Mouse (Mus musculus) myocyte (in vitro differentiated cells): ENCODE results near the gene Dmap1. TPM values are rescaled to one million over a fixed set of nuclear protein-coding genes. Genes with fewer than 3 reads are reported as not detected.
A peak's percentile ranks its signal among the peaks of the same experiment; 100 is the strongest.

Experiments used
- H3K27me3 ChIP-seq: one replicate; pipeline ENCODE4 v1.6.1; 2011; ENCODE audit not compliant: control insufficient read depth, insufficient read depth, insufficient read length
- H3K36me3 ChIP-seq: one replicate; pipeline ENCODE4 v1.6.1; 2011; ENCODE audit not compliant: control insufficient read depth, insufficient read depth
- H3K4me2 ChIP-seq: one replicate; pipeline ENCODE4 v1.6.1; 2011; ENCODE audit warnings: low read depth, control low read depth
- H3K4me3 ChIP-seq: one replicate; pipeline ENCODE4 v1.5.1; 2011; ENCODE audit warnings: mild to moderate bottlenecking, control low read depth, moderate library complexity
- H3K79me2 ChIP-seq: one replicate; pipeline ENCODE4 v1.6.1; 2011; ENCODE audit not compliant: control insufficient read depth, insufficient read depth
- H3ac ChIP-seq: one replicate; pipeline ENCODE4 v1.6.1; 2011; ENCODE audit not compliant: control insufficient read depth, insufficient read length
- CEBPB ChIP-seq: IDR thresholded peaks from 2 replicates; pipeline ENCODE4 v1.6.1; 2011; ENCODE audit warnings: mild to moderate bottlenecking, moderate library complexity; ENCODE audit not compliant: poor library complexity, insufficient read depth, severe bottlenecking
- E2F4 ChIP-seq: IDR thresholded peaks from one replicate; pipeline ENCODE4 v1.6.1; 2011; ENCODE audit warnings: mild to moderate bottlenecking, control low read depth, moderate library complexity; ENCODE audit not compliant: insufficient read depth
- MAX ChIP-seq: IDR thresholded peaks from one replicate; pipeline ENCODE4 v1.6.1; 2011; ENCODE audit warnings: low read depth, mild to moderate bottlenecking, control low read depth
- MYOD1 ChIP-seq, 3 experiments: IDR thresholded peaks; one replicate each; pipeline ENCODE4 v1.6.1; 2011; ENCODE audit warnings: control low read depth in 2 of 3, low read depth in 2 of 3, mild to moderate bottlenecking in 2 of 3, moderate library complexity in 1 of 3; ENCODE audit not compliant: insufficient read length in 2 of 3, control insufficient read depth in 1 of 3
- MYOG ChIP-seq, 3 experiments: IDR thresholded peaks; one replicate each; pipeline ENCODE4 v1.6.1; 2011; ENCODE audit warnings: control low read depth in 2 of 3, low read depth in 2 of 3, mild to moderate bottlenecking in 2 of 3; ENCODE audit not compliant: insufficient read length in 2 of 3, control insufficient read depth in 1 of 3, insufficient read depth in 1 of 3
- POLR2A ChIP-seq: IDR thresholded peaks from one replicate; pipeline ENCODE4 v1.6.1; 2011; ENCODE audit warnings: low read depth, mild to moderate bottlenecking, control low read depth, moderate library complexity; ENCODE audit not compliant: insufficient read length
- POLR2AphosphoS2 ChIP-seq: IDR thresholded peaks from one replicate; pipeline ENCODE4 v1.6.1; 2011; ENCODE audit warnings: low read depth, control low read depth; ENCODE audit not compliant: insufficient read length
- REST ChIP-seq: IDR thresholded peaks from one replicate; pipeline ENCODE4 v1.6.1; 2011; ENCODE audit warnings: mild to moderate bottlenecking, control low read depth, moderate library complexity; ENCODE audit not compliant: insufficient read depth, insufficient read length
- SRF ChIP-seq: IDR thresholded peaks from one replicate; pipeline ENCODE4 v1.6.1; 2011; ENCODE audit warnings: low read depth; ENCODE audit not compliant: control insufficient read depth, insufficient read length
- TCF12 ChIP-seq: IDR thresholded peaks from one replicate; pipeline ENCODE4 v1.6.1; 2011; ENCODE audit warnings: mild to moderate bottlenecking, control low read depth; ENCODE audit not compliant: poor library complexity, insufficient read depth, severe bottlenecking
- TCF3 ChIP-seq: IDR thresholded peaks from one replicate; pipeline ENCODE4 v1.6.1; 2011; ENCODE audit warnings: low read depth, control low read depth; ENCODE audit not compliant: insufficient read length
- USF1 ChIP-seq: IDR thresholded peaks from one replicate; pipeline ENCODE4 v1.6.1; 2011; ENCODE audit warnings: low read depth, mild to moderate bottlenecking, control low read depth, moderate library complexity
- polyA plus RNA-seq: library from polyadenylated mRNA; unstranded; fragments of >200 nt; fragmentation: generic; extraction: Trizol; gene quantifications from one replicate; pipeline ENCODE4 v1.2.1, GENCODE M21; 2012; ENCODE audit warnings: missing spikeins

Gene Dmap1
- polyA plus RNA-seq: 28.0 TPM

DNA sequence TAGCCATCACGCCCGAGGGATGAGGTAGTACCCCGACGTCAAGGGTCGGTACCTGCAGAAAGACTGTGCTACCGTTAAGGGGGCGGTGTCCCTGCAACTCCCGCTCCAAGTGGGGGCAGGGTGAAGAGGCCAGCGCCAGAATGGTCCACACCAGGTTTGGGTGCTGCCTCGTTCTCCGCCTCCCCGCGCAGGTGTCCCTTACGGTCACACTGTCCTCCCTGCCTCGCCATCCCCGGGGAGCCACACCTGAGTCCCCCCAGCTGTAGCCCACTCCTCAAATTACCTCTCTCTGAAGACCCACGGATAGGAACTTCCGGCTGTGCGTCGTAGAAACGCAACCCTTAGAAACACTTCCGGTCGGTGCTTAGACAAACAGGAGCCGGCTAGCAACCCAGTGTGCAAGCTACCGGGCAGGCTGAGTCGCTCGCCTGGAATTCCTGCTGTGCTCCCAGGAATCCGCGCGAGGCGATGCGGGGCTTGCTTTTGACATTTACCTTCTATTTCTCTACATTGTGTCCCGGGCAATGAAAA is at the start of gene Dmap1:
Dmap1 (minus strand) TSS at position 343 of the 531 bp plus-strand sequence.
- H3K4me3 ChIP-seq: peak within 1 kb of the TSS; percentile 87
- peaks cover 14% of the 10 kb centered on the region for H3K27me3 ChIP-seq
- H3K36me3 ChIP-seq: peaks cover 4% of the 10 kb centered on the region
- TF ChIP-seq MAX (no peak), TCF12 (no peak), MYOD1 (IDR thresholded peaks at IDR 0.05; ENCODE audit: control insufficient read depth in 1 of 3, insufficient read length in 2 of 3, low read depth in 2 of 3) (no peak), SRF (no peak), TCF3 (no peak), POLR2A (peak; percentile 35)
- H3K79me2 ChIP-seq: no peaks in the 10 kb centered on the region
- peak within 1 kb of the TSS; percentile 52 for H3ac ChIP-seq
- H3K4me2 ChIP-seq: peak within 1 kb of the TSS; percentile 98

DNA sequence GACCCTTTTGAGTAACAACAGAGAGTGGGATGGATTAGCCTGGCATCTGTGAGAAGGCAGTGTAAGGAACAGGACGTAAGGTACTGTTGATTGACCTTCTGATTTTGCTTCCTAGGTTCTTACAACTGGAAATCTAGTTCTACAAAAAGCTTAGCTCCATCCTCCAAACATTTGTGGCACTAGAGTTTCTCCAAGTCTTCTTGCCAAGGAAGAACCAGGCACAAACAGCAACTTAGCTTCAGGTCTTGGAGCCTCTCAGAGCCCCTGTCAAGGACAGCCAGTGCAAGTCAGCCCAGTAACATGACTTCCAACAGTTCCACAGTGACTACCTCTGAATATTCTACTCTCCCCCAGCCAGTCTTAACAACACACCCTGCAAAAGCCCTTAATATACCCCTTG is 42.0 kb upstream of the Dmap1 start, which contains the start of gene Gm12845:
Gm12845 (plus strand) TSS at position 301 of the 400 bp plus-strand sequence.
- Histone ChIP-seq H3K4me3 (no peak within 1 kb of the TSS), H3K36me3 (no peaks in the 10 kb centered on the region), H3ac (no peak within 1 kb of the TSS), H3K4me2 (no peak within 1 kb of the TSS), H3K27me3 (peaks cover 33% of the 10 kb centered on the region), H3K79me2 (no peaks in the 10 kb centered on the region)
- TF ChIP-seq MYOD1 (IDR thresholded peaks at IDR 0.05; ENCODE audit: control insufficient read depth in 1 of 3, insufficient read length in 2 of 3, low read depth in 2 of 3) (no peak), POLR2AphosphoS2 (no peak), CEBPB (no peak), USF1 (no peak), SRF (no peak), REST (no peak), E2F4 (no peak), TCF12 (no peak), MYOG (IDR thresholded peaks at IDR 0.05; ENCODE audit: control insufficient read depth in 1 of 3, insufficient read depth in 1 of 3, insufficient read length in 2 of 3, low read depth in 2 of 3) (no peak), TCF3 (no peak), POLR2A (no peak), MAX (no peak)

- Histone ChIP-seq H3K4me3 (no peak overlapping the region), H3K36me3 (no peaks in the 10 kb centered on the region), H3K4me2 (no peak overlapping the region), H3K79me2 (no peaks in the 10 kb centered on the region), H3K27me3 (peaks cover 42% of the 10 kb centered on the region), H3ac (no peak overlapping the region)
- no peak for TF ChIP-seq SRF
- TF ChIP-seq POLR2A: no peak
- TF ChIP-seq TCF12: no peak
- TF ChIP-seq TCF3: no peak
- TF ChIP-seq E2F4: no peak
- TF ChIP-seq CEBPB: no peak
- TF ChIP-seq REST: no peak
- TF ChIP-seq MYOD1 (IDR thresholded peaks at IDR 0.05; ENCODE audit: control insufficient read depth in 1 of 3, insufficient read length in 2 of 3, low read depth in 2 of 3): no peak
- no peak for TF ChIP-seq MAX
- no peak for TF ChIP-seq POLR2AphosphoS2
These were observed 31.4 kb upstream of the Dmap1 start for GRCm38 (mm10) chr4:117713303-117714098.

GRCm38 (mm10) chr4:117712314-117712713 is 30.2 kb upstream of the Dmap1 start:
- Histone ChIP-seq H3K36me3 (no peaks in the 10 kb centered on the region), H3K4me3 (no peak overlapping the region)
- TF ChIP-seq POLR2AphosphoS2: no peak
- TF ChIP-seq MAX: no peak
- no peak for TF ChIP-seq MYOG (IDR thresholded peaks at IDR 0.05; ENCODE audit: control insufficient read depth in 1 of 3, insufficient read depth in 1 of 3, insufficient read length in 2 of 3, low read depth in 2 of 3)
- no peak for TF ChIP-seq USF1
- no peak for TF ChIP-seq E2F4

More at GRCm38 (mm10) chr4:117712314-117712713, 30.2 kb upstream of the Dmap1 start:
- no peaks in the 10 kb centered on the region for H3K79me2 ChIP-seq
- H3ac ChIP-seq: no peak overlapping the region
- H3K4me2 ChIP-seq: no peak overlapping the region
- H3K27me3 ChIP-seq: peaks cover 39% of the 10 kb centered on the region
